Mouse (Mus musculus) kidney, adult 18-20 months (tissue): ENCODE measurements at regions not wholly inside any gene's neighbourhood (a gene's known extent, or its start where the extent isn't known, plus 50 kb on each side); places are given as distances from the start of the nearest gene placed in this dataset.

Experiments used
- DNase-seq: peaks from one replicate; pipeline ENCODE4 v3.0.0; 2021

GRCm38 (mm10) chr14:48753084-48753483, 79.5 kb upstream of the Otx2 start:
- DNase-seq = no peak

DNA sequence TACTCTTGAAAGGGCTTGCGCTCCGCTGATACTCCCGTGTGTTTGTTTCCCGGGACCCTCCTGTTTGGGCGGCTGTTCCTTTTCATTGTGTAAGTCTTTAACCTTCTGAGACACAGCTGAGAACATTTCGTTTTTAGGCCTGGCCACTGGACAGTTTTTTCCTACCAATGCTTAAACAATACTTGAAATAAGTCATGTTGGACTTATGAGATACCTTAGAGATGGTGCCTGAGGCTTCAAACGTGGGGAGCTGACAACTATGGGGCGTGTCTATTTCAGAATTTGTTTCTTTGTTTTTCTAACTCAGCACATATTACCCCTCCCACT, 78.9 kb upstream of the Otx2 start:
- DNase-seq = no peak

DNA sequence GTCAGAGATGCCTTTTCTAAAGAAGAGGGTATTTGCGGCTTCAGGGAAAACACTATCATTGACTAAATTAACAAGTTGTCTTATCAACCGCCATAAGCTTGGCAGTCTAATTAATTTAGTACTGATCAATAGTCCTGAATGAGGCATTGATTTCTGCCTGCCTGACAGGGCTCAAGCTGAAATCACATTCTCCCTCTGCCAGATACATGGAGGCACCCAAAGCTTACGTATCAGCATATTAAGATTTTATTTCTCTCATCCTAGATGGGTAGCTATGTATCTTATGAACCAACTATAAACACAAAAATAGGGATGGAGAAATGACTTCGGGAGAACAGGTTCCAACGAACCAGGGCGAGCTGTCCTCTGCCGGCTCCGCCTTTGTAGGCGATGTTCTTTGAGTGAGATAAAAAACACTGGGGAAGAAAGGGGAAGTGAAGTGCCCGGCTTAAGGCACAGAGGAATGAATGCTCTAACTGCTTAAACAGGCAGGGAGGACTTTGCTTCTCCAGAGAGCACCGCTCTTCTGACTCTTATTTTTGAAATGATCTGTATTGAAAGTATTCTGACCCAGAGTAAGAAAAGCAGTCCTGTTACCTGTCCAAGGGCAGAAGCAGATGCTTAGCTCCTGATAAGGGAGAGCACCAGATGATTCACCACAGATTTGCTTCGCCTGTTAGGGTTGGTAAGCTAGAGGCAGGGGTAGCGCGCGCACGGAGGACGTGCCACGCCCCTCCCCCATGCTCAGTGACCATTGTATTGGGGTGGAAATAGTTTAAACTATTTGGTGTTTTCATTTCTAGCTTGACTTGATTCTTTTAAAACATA, 78.3 kb upstream of the Otx2 start:
- DNase-seq = no peak

- DNase-seq = no peak
Measured at GRCm38 (mm10) chr14:48750994-48751393, 77.4 kb upstream of the Otx2 start.

- DNase-seq = no peak
Measured at GRCm38 (mm10) chr14:48748976-48749375, 75.4 kb upstream of the Otx2 start.

DNA sequence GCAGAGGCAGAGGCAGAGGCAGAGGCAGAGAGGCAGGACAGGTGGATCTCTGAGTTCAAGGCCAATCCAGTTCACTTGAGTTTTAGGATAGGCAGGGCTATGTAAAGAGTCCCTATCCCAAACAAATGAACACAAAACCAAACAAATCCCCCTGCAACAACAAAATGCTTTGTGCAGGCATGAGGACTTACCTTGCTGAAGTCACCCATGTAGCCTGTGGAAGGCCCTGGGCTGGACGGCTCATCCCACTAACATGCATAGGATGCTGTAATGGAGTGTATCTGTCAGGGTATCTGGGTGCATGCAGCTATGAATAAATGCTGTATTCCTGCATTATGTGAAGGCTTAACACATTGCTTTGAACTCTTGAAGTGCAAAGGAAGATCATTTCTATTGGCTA, 74.3 kb upstream of the Otx2 start:
- DNase-seq = no peak

DNA sequence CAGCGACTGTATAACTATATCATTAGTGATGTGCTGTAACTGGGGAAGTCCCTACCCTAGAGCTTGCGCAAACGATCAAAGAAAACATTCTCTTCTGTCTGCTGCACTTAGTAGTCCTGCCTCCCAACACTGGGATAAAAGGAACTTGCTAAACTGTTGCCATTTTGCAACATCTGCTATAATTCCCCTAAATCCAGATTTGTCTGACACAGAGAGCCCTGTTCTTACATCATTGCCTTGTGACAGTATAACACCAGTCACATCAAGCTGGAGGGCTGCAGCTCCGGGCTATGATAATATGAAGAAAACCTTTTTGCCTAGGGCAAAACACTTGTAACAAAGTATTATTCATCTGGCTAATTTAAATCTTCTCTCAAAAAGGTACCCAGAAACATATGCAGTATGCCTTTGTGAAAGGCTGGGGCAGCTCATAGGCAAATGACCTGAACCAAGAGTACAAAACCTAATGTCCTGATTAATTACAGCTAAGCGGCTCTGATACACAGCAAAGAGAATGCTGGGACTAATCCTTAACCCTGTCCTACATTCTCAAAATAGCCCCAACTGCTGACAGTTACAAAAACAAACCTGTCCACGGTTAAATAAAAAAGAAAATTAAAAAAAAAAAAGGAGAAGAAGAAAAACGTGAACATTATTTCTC, 67.5 kb upstream of the Otx2 start:
- DNase-seq = no peak

DNA sequence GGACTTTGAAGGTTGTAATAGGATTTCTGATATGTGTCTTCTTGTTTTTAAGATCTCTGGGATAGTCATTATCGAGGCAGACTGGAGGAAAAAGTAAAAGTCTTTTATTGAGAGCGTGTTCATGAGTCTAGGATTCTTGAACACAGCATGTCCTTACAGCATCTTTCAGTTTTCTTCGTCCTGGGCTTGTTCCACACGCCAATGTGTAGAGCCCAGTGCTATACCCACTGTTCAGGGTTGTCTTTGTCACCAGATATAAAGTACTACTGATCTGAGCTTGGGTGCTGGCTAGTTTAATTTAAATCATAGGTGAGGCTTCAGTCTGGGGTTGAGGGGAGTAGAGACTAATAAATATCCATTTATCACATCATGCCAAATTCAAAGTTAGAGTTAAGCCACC, 65.5 kb upstream of the Otx2 start:
- no peak for DNase-seq

DNA sequence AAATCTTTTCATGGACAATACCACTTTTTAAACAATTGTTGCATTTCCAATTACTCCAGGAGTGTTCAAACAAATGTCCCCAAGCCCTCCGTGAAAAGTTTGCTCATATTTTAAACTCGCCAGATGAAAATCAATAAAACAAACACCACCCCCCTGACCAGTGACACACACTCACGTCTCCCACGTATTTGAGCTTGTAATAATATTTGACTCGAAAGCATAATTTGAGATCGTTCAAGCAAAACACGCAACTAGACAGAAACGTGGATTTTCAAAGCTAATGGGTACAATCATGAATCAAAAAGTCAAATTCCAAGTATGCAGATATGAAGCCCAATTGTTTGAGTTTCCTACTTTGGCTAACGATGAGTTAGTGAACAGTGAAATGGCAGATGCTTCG, 65.0 kb upstream of the Otx2 start:
- DNase-seq = no peak

GRCm38 (mm10) chr14:48738213-48738612, 64.6 kb upstream of the Otx2 start:
- DNase-seq = no peak

DNA sequence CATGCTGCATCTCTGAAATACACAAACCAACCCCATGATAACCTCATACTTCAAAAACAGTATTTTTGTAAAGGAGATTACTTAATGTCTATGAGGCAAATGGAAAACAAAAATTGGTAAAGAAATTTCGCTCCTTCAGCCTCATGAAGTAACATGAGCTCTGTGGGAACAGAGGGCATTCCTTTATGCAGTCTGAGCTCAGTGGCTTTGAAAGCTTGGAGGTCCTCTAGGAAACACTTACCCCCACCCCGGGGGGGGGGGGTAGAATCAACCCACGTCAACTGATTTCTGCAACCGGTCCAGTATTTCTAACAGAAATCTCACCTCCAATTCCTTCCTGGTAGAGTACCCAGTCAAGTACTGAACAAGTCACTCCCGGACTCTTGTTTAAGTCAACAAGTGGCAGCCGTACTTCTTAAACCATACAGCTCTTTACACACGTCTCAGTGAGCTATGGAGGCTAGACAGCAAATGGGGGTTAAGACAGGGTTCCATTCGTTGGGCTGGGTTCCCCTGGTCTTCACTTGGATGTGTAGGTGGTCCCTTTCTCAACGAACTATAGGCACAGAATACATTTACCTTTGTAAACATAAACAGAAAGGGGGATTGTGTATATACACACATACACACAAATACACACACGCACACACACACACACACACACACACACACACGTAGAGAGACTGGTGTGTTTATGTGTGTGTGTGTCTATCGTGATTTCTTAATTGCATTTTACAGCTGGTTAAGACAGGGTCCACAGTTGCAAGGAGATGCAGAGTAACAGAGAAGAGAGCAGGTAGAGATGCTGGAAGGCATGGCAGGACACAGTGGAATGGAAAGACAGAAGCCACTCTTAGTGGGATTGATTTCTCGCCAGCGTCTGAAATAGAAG, 63.6 kb upstream of the Otx2 start:
- no peak for DNase-seq

DNA sequence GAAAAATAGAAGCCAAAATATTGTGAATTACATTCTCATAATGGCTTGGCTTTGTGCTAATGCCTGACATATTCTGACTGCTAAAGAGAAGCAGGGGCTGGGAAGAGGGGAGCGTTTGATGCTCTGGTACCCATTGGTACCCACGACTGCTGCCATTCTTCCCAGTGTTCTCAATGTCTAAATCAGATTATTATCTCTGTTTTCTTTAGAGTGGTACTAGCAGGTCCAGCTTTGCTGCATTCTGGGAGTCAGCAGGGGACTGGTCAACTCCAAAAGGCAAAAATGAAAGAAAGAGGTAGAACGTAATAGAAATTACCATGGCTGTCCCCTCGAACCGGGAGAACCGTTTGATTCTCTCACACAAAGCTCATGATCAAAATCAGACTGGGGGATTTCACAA, 62.6 kb upstream of the Otx2 start:
- no peak for DNase-seq

DNA sequence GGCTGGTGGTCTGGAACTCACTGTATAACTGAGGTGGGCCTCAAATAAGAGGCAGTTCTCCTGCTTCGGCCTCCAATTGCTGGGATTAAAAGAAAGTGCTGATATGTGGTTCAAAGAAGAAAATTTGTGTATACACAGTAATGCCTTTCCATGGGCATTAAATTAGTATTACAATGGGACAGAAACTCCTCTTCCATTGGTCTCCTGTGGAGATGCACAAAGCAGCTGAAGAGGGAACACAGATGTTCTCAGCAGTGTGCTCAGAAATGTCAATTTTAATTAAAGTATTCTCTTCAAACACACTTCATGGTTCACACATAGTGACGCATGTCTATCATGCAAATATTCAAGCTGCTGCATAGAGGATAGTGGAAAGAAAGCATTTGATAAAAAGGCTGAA, 56.4 kb upstream of the Otx2 start:
- DNase-seq = no peak
